Mouse (Mus musculus): Measurements from ENCODE around the gene Gabpb2. TPM values are rescaled to one million over a fixed set of nuclear protein-coding genes. Genes with fewer than 3 reads are reported as not detected.

Gene Gabpb2
- polyA plus RNA-seq, 1 experiment from 2014 or later, result 4.7 TPM

GRCm38 (mm10) chr3:95240900-95241299 is 23.2 kb upstream of the Gabpb2 start:
- DNase-seq (ENCODE audit: low spot score) (peak; percentile 44), ATAC-seq (peak; percentile 57)
- no peaks in the 10 kb centered on the region for H3K27me3 ChIP-seq (replicated peaks; ENCODE audit: insufficient read depth, low read length)
- H3K4me2 ChIP-seq (replicated peaks; ENCODE audit: low read depth, low read length), result 0 out of 2 replicates have a peak overlapping the region, but pooled peaks have one; percentile 22
- no peak overlapping the region for H3K4me3 ChIP-seq (ENCODE audit: low read depth, low read length)
- 33% methylated on average over 17 of the region's 17 CpGs for WGBS
- H3K36me3 ChIP-seq (ENCODE audit: insufficient read depth, low read length), result peaks cover 3% of the 10 kb centered on the region; the same call in 1 of the 2 replicates
- no peak overlapping the region for H3K9ac ChIP-seq (replicated peaks; ENCODE audit: low read depth)
- TF ChIP-seq CTCF (IDR thresholded peaks at IDR 0.05), result no peak
- TF ChIP-seq EP300 (IDR thresholded peaks at IDR 0.05), result no peak
- H3K4me1 ChIP-seq (ENCODE audit: insufficient read depth, low read depth, low read length), result no peaks in the 10 kb centered on the region
- no peak overlapping the region for H3K27ac ChIP-seq (ENCODE audit: low read length)
- H3K9me3 ChIP-seq (ENCODE audit: low read length), result no peaks in the 10 kb centered on the region

- no peak overlapping the region for H3K4me3 ChIP-seq (ENCODE audit: low read depth, low read length)
- H3K27me3 ChIP-seq (replicated peaks; ENCODE audit: insufficient read depth, low read length), result no peaks in the 10 kb centered on the region
- H3K36me3 ChIP-seq (ENCODE audit: insufficient read depth, low read length), result peaks cover 11% of the 10 kb centered on the region
- TF ChIP-seq CTCF (IDR thresholded peaks at IDR 0.05) (no peak), EP300 (IDR thresholded peaks at IDR 0.05) (no peak)
- H3K27ac ChIP-seq (ENCODE audit: low read length), result no peak overlapping the region
- no peak overlapping the region for H3K9ac ChIP-seq (replicated peaks; ENCODE audit: low read depth)
- no peaks in the 10 kb centered on the region for H3K4me1 ChIP-seq (ENCODE audit: insufficient read depth, low read depth, low read length)
- H3K4me2 ChIP-seq (replicated peaks; ENCODE audit: low read depth, low read length), result no peak overlapping the region
- no peak for DNase-seq (ENCODE audit: low spot score)
- no peaks in the 10 kb centered on the region for H3K9me3 ChIP-seq (ENCODE audit: low read length)
- 81% methylated on average over 12 of the region's 12 CpGs for WGBS
- no peak for ATAC-seq
Observed at GRCm38 (mm10) chr3:95239971-95240370, 22.3 kb upstream of the Gabpb2 start.

- no peak overlapping the region for H3K27ac ChIP-seq (ENCODE audit: low read length)
- 86% methylated on average over 6 of the region's 6 CpGs for WGBS
- peaks cover 19% of the 10 kb centered on the region for H3K36me3 ChIP-seq (ENCODE audit: insufficient read depth, low read length)
- no peak overlapping the region for H3K4me2 ChIP-seq (replicated peaks; ENCODE audit: low read depth, low read length)
- no peak overlapping the region for H3K4me3 ChIP-seq (ENCODE audit: low read depth, low read length)
- no peak overlapping the region for H3K9ac ChIP-seq (replicated peaks; ENCODE audit: low read depth)
- no peaks in the 10 kb centered on the region for H3K4me1 ChIP-seq (ENCODE audit: insufficient read depth, low read depth, low read length)
- no peaks in the 10 kb centered on the region for H3K9me3 ChIP-seq (ENCODE audit: low read length)
- TF ChIP-seq EP300 (IDR thresholded peaks at IDR 0.05) (no peak), CTCF (IDR thresholded peaks at IDR 0.05) (peak; percentile 24)
- no peak for ATAC-seq
- no peak for DNase-seq (ENCODE audit: low spot score)
- H3K27me3 ChIP-seq (replicated peaks; ENCODE audit: insufficient read depth, low read length), result no peaks in the 10 kb centered on the region
Observed at GRCm38 (mm10) chr3:95239022-95239421, 21.3 kb upstream of the Gabpb2 start.

GRCm38 (mm10) chr3:95237541-95238099 is 19.9 kb upstream of the Gabpb2 start:
- DNase-seq (ENCODE audit: low spot score) (peak; percentile 83), ATAC-seq (peak; percentile 82)
- Histone ChIP-seq H3K27ac (ENCODE audit: low read length) (0 out of 2 replicates have a peak overlapping the region, but pooled peaks have one; percentile 27), H3K4me2 (replicated peaks; ENCODE audit: low read depth, low read length) (no peak overlapping the region), H3K4me1 (ENCODE audit: insufficient read depth, low read depth, low read length) (no peaks in the 10 kb centered on the region), H3K9ac (replicated peaks; ENCODE audit: low read depth) (no peak overlapping the region), H3K9me3 (ENCODE audit: low read length) (no peaks in the 10 kb centered on the region), H3K27me3 (replicated peaks; ENCODE audit: insufficient read depth, low read length) (no peaks in the 10 kb centered on the region), H3K4me3 (ENCODE audit: low read depth, low read length) (no peak overlapping the region), H3K36me3 (ENCODE audit: insufficient read depth, low read length) (peaks cover 32% of the 10 kb centered on the region)
- WGBS, result 60% methylated on average over 8 of the region's 8 CpGs
- TF ChIP-seq CTCF (IDR thresholded peaks at IDR 0.05), result no peak
- TF ChIP-seq EP300 (IDR thresholded peaks at IDR 0.05), result no peak

- Histone ChIP-seq H3K27me3 (replicated peaks; ENCODE audit: insufficient read depth, low read length) (no peaks in the 10 kb centered on the region), H3K9me3 (ENCODE audit: low read length) (no peaks in the 10 kb centered on the region), H3K27ac (ENCODE audit: low read length) (no peak overlapping the region), H3K4me2 (replicated peaks; ENCODE audit: low read depth, low read length) (no peak overlapping the region), H3K4me1 (ENCODE audit: insufficient read depth, low read depth, low read length) (peaks cover 7% of the 10 kb centered on the region; the same call in 1 of the 2 replicates), H3K4me3 (ENCODE audit: low read depth, low read length) (no peak overlapping the region), H3K36me3 (ENCODE audit: insufficient read depth, low read length) (peaks cover 32% of the 10 kb centered on the region), H3K9ac (replicated peaks; ENCODE audit: low read depth) (no peak overlapping the region)
- ATAC-seq (no peak), DNase-seq (ENCODE audit: low spot score) (no peak)
- TF ChIP-seq CTCF (IDR thresholded peaks at IDR 0.05) (no peak), EP300 (IDR thresholded peaks at IDR 0.05) (no peak)
- 81% methylated on average over 23 of the region's 23 CpGs for WGBS
Observed at GRCm38 (mm10) chr3:95235386-95236301, 17.9 kb upstream of the Gabpb2 start.

GRCm38 (mm10) chr3:95233303-95233980 is 15.7 kb upstream of the Gabpb2 start:
- Histone ChIP-seq H3K4me3 (ENCODE audit: low read depth, low read length) (no peak overlapping the region), H3K4me1 (ENCODE audit: insufficient read depth, low read depth, low read length) (peaks cover 13% of the 10 kb centered on the region), H3K9ac (replicated peaks; ENCODE audit: low read depth) (no peak overlapping the region), H3K27ac (ENCODE audit: low read length) (no peak overlapping the region), H3K4me2 (replicated peaks; ENCODE audit: low read depth, low read length) (no peak overlapping the region), H3K27me3 (replicated peaks; ENCODE audit: insufficient read depth, low read length) (no peaks in the 10 kb centered on the region), H3K36me3 (ENCODE audit: insufficient read depth, low read length) (peaks cover 32% of the 10 kb centered on the region), H3K9me3 (ENCODE audit: low read length) (no peaks in the 10 kb centered on the region)
- DNase-seq (ENCODE audit: low spot score), result no peak
- TF ChIP-seq EP300 (IDR thresholded peaks at IDR 0.05) (no peak), CTCF (IDR thresholded peaks at IDR 0.05) (no peak)
- ATAC-seq, result no peak
- 81% methylated on average over 16 of the region's 16 CpGs for WGBS

Data from lung, postnatal 0 days (tissue).